Mouse (Mus musculus): ENCODE data around the gene Trmt1.
A peak's percentile ranks its signal among the peaks of the same experiment; 100 is the strongest.
"Not testable (repeated sequence)": the region's sequence is repeated elsewhere in the genome, so short reads cannot be mapped to it uniquely, and the experiment has no call there.

The Trmt1 gene

DNA sequence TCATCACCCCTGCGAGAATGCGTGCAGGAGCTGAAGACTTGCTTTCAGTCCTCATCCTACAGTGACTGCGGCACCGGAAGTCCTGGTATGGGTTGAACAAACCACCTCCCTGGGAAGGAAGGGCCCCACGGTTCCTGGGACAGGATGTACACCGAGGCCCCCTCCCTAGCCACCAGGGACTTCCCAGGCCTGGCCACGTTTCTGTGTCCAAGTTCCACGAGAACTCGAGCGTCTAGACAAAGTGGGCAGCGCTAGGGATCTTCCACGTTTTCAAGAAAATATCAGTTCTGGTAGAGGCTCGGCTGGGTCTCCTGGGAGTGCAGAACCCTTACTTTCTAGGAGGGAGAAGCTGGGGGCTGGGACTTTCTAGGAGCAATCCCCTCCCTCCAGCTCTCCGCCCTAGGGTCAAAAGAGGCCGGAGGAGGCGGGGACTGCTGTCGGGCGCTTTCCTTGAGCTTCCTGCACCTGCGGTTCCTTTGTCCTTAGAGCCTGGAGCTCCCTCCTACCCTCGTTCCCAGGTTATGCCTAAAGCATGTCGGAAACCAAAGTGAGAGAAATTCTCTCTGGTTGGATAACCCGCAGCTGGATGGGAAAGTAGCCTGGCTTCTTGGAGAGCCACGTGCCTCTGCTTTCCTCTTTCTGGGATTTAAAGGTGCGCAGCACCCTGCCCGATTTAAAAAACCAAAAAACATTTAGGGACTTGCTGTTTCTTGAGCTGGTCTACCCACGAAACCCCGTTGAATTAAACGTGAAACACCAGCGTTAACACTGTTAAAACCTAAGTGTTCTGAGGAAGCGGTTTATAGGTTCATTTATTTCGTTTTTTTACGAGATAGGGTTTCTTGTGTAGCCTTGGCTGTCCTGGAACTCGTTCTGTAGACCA, 25.9 kb upstream of the Trmt1 start:
- no peak for DNase-seq

GRCm38 (mm10) chr8:84660819-84661457, 25.2 kb upstream of the Trmt1 start:
- no peak for DNase-seq

DNA sequence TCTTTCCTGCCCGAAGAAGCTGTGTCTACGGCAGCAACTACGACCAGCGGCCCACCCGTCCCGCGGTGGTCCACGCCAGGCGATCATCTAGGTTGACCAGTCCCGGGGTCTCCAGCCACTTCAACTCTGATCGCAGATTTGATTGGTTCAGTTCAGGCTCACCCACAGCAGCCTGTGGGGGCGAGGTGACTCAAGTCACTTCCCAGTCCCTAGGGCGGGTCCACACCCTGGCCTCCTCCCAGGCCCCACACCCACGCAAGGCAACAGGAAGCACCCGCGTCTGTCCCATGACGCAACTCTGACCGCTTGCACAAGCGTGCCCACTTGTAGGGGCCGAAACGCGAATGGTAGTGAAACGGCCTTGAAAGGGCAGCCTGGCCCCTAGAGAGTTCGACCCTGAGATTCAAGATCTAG, 24.6 kb upstream of the Trmt1 start:
- DNase-seq, result peak; percentile 62

GRCm38 (mm10) chr8:84661961-84662571, 24.0 kb upstream of the Trmt1 start:
- DNase-seq, result peak; percentile 59

DNA sequence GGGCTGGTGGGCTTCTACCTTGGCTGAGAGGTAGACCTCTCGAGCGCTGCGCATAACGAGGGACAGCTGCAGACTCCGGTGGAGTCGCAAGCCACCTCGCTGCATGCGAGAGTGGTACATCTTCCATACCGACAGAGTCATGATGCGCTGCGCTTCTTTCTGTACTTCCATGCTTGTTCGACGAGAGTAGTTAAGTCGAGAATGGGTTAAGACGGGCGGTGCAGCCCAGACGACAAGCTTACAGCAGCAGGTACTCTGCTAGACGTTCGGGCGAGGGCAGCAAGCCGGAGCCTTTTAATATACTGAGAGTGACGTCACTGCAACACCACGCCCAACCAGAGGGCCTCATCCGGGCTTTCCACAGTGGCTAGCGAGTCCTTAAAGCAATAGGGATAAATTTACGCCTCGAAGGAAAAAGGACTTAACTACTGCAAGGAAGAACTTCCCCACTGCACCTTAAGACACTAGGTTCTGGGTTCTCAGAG, 23.5 kb upstream of the Trmt1 start, which contains the start of gene Ier2:
TSS of gene Ier2 (minus strand) at position 272 of the 485 bp plus-strand sequence.
- peak; percentile 95 for DNase-seq

DNA sequence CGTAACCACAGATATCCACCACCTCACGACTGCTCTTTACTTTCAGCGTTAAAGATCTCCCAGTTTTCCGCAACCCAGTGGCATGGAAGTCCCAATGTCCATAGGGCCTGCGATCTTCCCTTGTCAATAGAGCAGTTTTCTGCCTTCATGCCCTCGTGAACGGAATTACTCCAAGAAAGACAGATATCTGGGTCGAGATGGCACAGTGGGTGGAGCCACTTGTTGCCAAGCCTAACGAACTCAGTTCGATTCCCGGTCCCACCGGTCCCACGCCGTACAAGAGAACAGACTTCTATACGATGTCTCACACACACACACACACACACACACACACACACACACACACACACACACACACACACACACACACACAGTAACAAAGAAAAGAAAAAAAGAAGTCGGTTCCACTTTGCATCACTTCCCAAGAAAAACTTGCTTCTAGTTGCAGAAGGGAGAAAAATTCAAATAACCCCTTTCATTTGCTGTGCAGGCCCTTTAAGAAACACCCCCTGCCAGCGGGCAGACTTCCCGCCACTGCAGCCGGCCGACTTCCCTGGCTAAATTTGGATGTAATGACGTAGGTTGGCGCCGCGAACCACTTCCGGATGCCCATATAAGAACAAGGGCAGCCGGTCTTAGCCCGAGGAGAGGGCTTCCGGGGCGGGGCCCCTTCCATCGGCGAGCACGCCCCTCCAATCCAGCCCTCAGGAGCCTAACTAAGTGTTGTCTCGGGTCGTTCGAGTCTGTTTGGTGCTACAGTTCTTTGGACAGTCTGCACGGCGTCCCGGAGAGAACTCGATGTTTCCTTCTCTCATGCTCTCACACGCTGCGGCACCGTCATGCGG, 22.4 kb upstream of the Trmt1 start:
- peak; percentile 97 for DNase-seq

- peak; percentile 81 for DNase-seq
Observed at GRCm38 (mm10) chr8:84664566-84665384, 21.3 kb upstream of the Trmt1 start.

DNA sequence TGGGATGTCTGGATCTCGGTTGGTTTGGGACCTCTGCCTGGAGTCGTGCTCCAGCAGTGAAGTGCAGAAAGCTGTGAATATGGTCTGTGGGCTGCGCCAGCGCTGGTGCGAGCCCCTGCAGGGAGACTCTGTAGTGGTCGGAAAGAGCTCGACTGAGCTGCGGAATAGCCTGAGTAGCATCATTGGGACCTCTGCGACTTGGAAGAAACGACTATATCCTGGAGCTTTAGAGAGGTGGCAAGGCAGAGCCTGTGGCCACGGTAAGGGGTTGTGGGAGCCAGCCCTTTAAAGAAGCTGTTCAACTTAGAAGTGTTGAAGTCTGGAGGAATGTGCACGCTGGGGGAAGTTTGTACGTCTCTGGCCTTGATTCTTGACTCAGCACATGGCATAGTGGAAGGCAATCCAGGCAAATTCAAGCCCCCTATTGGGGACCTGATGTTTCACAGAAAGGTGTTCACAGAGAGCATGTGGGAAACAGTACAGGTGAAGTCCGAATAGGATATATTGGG, 20.7 kb upstream of the Trmt1 start:
- DNase-seq, result no peak

- no peak for DNase-seq
Observed at GRCm38 (mm10) chr8:84668081-84668480, 18.0 kb upstream of the Trmt1 start.

GRCm38 (mm10) chr8:84668731-84669485, 17.2 kb upstream of the Trmt1 start:
- no peak for DNase-seq

GRCm38 (mm10) chr8:84670295-84671006, 15.7 kb upstream of the Trmt1 start:
- not testable (repeated sequence) for DNase-seq

DNA sequence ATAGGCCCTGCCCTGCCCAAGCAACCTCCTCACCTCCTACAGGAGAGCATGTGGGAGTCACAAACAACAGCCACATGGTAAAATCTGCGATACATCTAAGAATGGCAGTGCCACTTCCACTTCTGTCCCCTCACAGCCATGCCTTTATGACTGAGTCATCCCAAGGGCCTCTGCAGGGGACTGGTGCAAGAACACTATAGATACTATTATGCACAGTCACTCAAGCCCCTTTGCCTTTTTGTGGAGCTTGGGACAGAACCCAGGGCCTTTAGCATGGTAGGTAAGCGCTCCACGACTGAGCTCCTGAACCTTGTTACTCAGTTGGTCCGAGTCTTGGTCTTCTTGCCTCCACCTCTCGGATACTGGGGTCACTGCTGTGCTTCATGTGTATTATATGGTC, 8.8 kb upstream of the Trmt1 start:
- no peak for DNase-seq

DNA sequence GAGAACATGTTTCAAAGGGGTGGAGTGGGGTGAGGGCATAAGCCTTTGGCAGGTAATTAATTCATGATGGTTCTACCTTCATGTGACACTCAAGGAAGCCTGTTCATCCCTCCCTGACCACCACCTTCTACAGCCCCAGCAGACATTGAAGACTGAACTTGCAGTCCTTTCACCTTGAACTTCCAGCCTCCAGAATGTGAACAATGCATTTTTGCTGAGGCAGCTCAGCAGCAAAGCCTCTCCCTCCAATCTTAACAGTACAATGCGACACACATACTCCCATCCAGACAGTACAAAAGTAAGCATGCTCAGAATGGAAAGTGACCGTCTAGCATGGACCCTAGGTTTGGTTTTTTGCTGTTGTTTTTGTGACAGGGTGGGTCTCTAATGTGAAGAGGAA, 4.6 kb upstream of the Trmt1 start:
- DNase-seq, result no peak

DNA sequence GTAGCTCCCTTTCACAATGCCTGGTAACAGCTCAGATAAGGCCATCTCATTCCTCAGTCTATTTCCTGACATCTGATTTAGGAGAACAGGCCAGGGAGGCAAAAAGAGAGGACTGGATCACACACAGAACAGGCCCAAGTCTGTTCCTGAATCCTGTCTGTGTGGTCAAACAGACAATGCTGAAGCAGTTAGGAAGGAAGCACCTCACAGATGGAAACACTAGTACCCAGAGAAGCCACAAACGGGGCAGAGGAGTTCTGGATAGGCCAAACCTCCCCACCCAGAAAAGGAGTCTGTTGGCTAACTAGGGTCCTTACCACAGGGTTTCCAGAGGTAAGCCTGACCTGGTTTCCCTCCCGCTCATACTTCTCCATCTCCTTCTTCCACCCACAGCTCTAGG, 3.9 kb upstream of the Trmt1 start:
- DNase-seq, result no peak

GRCm38 (mm10) chr8:84684537-84684936, 1.6 kb upstream of the Trmt1 start:
- no peak for DNase-seq

DNA sequence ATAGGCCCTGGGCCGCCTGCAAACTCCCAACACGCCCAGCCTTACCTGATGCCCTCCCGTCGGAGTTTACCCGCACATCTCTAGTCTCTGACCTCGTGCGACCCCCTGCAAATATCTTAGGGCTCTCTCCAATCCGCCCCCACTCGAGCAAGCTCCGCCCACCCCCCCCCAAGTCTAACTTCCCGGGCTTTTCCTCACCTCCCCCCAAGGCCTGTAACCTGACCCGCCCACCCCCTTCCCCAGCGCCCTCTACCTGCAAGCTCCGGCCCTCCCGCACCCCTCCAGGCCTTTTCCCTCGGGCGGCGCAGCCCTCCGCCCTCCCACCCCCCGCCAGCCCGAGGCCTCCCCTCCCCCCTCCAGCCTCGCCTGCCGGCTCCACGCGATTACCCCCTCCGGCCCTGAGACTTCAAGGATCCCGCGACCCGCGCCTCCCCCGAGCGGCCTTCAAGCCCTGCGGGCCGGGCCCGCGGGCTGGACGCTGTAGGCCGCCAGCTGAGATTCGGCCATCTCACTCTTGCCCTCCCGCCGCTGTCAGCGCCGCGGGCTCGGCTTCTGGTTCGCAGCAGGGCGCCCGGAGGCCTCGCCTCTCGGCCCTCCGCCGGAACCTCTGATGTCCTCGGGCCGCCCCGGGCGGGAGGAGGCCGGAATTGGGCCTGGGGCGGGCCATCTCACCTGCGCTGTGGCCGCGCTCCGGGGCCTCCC, 1.0 kb downstream of the Trmt1 start:
- no peak for DNase-seq

GRCm38 (mm10) chr8:84687705-84688100, 1.6 kb downstream of the Trmt1 start, which contains the start of gene Nacc1:
Gene Nacc1, minus strand, starts transcription at chr8:84687862.
- DNase-seq, result peak; percentile 83

GRCm38 (mm10) chr8:84689091-84689915, 3.2 kb downstream of the Trmt1 start:
- peak; percentile 91 for DNase-seq

Measured in cerebellum, adult 8-10 months (tissue).